Mouse (Mus musculus): Measurements from ENCODE around the gene Klc1. TPM values are rescaled to one million over a fixed set of nuclear protein-coding genes. Genes with fewer than 3 reads are reported as not detected.

Klc1 gene
- polyA plus RNA-seq, 1 experiment from 2014 or later: 504 TPM

DNA sequence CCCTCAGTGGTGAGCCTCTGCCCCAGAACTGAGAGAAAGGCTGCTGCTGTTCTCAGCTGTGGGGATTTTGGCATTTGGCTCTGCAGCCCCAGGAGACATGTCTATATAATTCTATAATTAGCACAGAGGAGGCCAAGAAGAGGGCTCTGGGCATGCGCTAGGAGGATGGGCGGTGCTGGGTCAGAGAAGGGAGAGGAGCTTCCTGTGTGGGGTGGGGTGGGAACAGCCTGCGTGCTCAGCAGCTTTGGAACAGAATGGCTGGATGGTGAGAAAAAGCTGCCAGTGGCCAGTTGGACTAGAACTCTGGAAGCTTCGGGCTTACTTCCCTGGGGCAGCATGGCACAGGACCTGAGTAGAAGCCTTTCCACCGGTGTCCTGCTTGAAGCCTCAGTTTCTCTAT lies 12.6 kb upstream of the Klc1 start:
- Histone ChIP-seq H3K4me3 (no peak overlapping the region), H3K4me1 (0 out of 2 replicates have a peak, but pooled peaks cover 11% of the 10 kb centered on the region), H3K4me2 (replicated peaks) (no peak overlapping the region), H3K36me3 (no peaks in the 10 kb centered on the region), H3K27ac (no peak overlapping the region), H3K27me3 (replicated peaks) (no peaks in the 10 kb centered on the region), H3K9ac (no peak overlapping the region), H3K9me3 (no peaks in the 10 kb centered on the region)
- no peak for ATAC-seq (ENCODE audit: low FRiP score, low read depth)
- 68% methylated on average over 5 of the region's 5 CpGs for WGBS

DNA sequence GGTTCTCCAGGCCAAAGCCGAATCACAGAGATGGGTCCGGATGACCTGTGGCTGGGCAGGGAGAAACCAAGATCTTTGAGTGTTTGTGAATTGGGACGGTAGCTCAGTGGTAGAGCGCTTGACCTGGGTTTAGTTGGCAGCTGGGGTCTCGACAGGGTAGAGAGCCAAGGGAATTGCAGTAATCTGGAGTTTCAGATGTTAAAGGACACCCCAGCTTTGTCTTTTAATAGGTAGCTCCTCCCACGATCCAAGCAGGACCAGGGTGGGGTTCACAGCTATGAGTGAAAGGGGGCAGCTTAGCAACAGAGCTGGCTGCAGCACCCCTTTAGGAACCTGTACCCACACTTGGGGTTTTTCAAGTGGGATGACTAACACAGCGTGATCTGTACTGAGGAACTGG lies 11.2 kb upstream of the Klc1 start:
- Histone ChIP-seq H3K9me3 (no peaks in the 10 kb centered on the region), H3K27me3 (replicated peaks) (no peaks in the 10 kb centered on the region), H3K36me3 (no peaks in the 10 kb centered on the region), H3K27ac (no peak overlapping the region), H3K4me2 (replicated peaks) (no peak overlapping the region), H3K9ac (no peak overlapping the region), H3K4me1 (0 out of 2 replicates have a peak, but pooled peaks cover 11% of the 10 kb centered on the region), H3K4me3 (no peak overlapping the region)
- ATAC-seq (ENCODE audit: low FRiP score, low read depth): no peak
- WGBS: 81% methylated on average over 7 of the region's 7 CpGs

DNA sequence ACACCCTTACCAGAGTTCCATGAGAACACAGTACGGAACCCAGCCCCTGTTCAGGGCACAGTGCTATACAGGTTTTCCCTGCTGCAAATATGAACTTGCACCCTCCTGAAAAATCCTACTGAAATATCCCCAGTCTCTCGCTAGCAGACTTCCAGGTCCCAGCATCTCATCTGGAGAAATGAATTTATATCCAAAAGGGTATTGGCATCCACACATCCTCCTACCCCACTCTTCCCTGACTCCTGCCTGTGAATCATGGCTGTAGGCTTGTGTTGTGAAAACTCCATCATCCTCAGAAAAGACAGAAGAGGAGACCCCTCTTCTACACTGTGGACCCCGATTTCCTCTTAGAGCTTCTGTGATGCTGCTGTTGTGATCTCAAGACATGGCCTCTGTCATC lies 7.9 kb upstream of the Klc1 start:
- Histone ChIP-seq H3K4me2 (replicated peaks) (no peak overlapping the region), H3K4me1 (peaks cover 7% of the 10 kb centered on the region; the same call in 1 of the 2 replicates), H3K9me3 (no peaks in the 10 kb centered on the region), H3K27me3 (replicated peaks) (no peaks in the 10 kb centered on the region), H3K27ac (no peak overlapping the region), H3K9ac (no peak overlapping the region), H3K36me3 (no peaks in the 10 kb centered on the region), H3K4me3 (no peak overlapping the region)
- ATAC-seq (ENCODE audit: low FRiP score, low read depth): no peak
- 97% methylated on average over 3 of the region's 3 CpGs for WGBS

DNA sequence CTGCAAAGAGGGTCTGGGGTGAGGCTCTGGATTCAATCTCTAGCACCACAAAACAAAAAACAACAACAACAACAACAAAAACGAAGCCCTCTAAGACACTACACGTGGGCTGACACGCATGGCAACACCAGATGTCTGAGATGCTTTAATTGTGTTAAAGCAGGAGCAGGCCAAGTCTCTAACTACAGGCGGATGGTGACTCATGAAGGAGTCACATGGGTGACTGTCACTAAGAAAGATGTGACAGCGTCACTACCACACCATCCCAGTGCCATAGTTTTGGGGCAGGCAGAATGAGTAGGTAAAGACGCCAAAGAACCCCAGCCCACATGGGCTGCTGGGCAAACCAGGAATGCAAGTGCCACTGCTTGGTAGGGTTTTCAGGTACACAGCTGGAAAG lies 6.2 kb upstream of the Klc1 start:
- no peaks in the 10 kb centered on the region for H3K36me3 ChIP-seq
- WGBS: 89% methylated on average over 6 of the region's 6 CpGs

DNA sequence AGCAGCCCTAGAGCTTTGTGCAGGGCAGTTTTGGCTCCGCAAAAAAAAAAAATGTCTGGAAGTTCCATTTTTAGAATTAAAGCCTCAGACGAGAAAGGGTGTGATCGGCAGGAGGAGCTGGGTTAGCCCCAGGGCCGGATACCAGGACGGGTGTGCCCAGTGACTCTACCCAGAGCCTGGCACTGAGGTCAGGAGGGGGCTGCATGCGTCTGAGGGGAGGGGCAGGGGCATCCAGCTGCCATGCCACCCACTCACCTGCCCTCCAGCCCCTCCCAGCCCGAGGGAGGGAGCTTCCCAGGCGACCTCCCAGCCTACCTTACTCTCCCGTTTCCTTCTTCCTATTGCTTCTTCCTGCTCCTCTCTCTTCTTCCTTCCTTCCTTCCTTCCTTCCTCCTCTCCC lies 5.3 kb upstream of the Klc1 start:
- H3K9me3 ChIP-seq: no peaks in the 10 kb centered on the region
- H3K4me2 ChIP-seq (replicated peaks): no peak overlapping the region
- peaks cover 10% of the 10 kb centered on the region for H3K4me1 ChIP-seq
- H3K9ac ChIP-seq: no peak overlapping the region
- no peak overlapping the region for H3K27ac ChIP-seq
- no peak for ATAC-seq (ENCODE audit: low FRiP score, low read depth)
- H3K27me3 ChIP-seq (replicated peaks): no peaks in the 10 kb centered on the region
- no peaks in the 10 kb centered on the region for H3K36me3 ChIP-seq
- no peak overlapping the region for H3K4me3 ChIP-seq
- 71% methylated on average over 9 of the region's 9 CpGs for WGBS

More for the DNA sequence above, 6.2 kb upstream of the Klc1 start:
- Histone ChIP-seq H3K9me3 (no peaks in the 10 kb centered on the region), H3K27me3 (replicated peaks) (no peaks in the 10 kb centered on the region), H3K4me2 (replicated peaks) (no peak overlapping the region), H3K4me3 (no peak overlapping the region), H3K9ac (no peak overlapping the region), H3K27ac (no peak overlapping the region), H3K4me1 (peaks cover 1% of the 10 kb centered on the region)
- no peak for ATAC-seq (ENCODE audit: low FRiP score, low read depth)

DNA sequence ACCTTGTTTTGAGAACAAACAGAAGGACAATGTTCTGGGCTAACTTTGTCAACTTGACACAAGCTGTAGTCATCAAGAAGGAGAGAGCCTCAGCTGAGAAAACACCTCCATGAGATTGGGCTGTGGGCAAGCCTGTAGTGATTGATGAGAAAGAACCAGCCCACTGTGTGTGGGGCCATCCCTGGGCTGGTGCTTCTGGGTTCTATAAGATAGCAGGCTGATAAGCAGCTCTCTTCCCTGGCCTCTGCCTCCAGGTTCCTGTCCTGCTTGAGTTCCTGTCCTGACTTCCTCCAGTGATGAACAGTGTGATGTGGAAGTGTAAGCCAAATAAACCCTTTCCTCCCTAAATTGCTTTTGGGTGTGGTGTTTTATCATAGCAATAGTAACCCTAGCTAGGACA lies 3.9 kb upstream of the Klc1 start:
- Histone ChIP-seq H3K4me3 (no peak overlapping the region), H3K9ac (no peak overlapping the region), H3K27ac (no peak overlapping the region), H3K36me3 (no peaks in the 10 kb centered on the region), H3K4me1 (peaks cover 14% of the 10 kb centered on the region), H3K27me3 (replicated peaks) (no peaks in the 10 kb centered on the region), H3K9me3 (no peaks in the 10 kb centered on the region), H3K4me2 (replicated peaks) (no peak overlapping the region)
- no peak for ATAC-seq (ENCODE audit: low FRiP score, low read depth)

DNA sequence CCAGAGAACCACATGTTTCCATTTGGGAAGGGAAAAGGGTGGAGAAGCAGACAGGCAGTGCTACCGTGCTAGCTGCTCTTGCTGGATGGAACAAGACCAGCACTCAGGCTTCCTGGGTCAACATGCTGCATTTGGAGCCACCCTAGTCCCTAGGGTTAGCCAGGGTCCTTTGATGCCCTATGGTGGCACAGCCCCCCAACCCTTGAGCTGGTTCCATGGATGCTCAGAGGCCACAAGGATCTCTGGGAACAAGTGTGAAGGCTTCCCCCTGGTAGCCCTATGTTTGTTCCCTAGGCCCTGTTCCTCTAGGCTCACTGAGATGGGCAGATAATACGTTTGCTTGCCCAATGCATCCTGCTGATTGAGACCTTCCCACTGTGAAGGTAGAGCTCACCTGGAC lies 3.4 kb upstream of the Klc1 start:
- no peaks in the 10 kb centered on the region for H3K9me3 ChIP-seq
- H3K27me3 ChIP-seq (replicated peaks): no peaks in the 10 kb centered on the region
- no peak overlapping the region for H3K9ac ChIP-seq
- no peak overlapping the region for H3K4me3 ChIP-seq
- H3K27ac ChIP-seq: no peak overlapping the region
- peaks cover 19% of the 10 kb centered on the region for H3K4me1 ChIP-seq
- 65% methylated on average over 2 of the region's 2 CpGs for WGBS
- no peak overlapping the region for H3K4me2 ChIP-seq (replicated peaks)
- no peaks in the 10 kb centered on the region for H3K36me3 ChIP-seq
- no peak for ATAC-seq (ENCODE audit: low FRiP score, low read depth)

DNA sequence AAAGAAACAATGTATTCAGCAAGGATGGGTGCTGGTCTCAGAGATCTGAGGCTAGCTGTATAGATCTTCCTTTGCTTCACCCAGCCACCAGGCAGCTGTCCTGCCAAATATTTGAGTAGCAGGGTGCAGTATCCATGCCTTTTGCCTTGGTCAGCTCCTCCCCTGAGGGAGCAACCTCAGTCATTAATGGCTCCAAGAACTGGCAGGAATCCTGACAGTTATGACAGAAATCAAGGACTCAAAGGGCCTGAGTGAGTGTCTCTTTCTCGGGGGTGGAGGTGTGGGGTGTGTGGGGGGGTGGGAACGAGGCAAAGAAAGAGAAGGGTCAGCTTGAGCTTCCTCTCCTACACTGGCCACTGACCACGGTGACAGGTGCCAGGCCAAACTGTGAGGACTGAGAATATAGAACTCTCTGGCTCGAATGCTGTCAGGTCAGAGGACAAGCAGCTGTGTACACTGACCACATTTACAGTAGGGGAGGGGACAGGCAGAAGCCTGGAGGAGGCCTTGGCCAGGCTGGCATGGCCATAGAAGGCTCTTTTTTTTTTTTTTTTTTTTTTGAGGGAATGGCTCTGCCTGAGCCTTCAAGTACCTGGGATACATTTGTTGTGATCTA lies 2.5 kb upstream of the Klc1 start:
- 61% methylated on average over 4 of the region's 4 CpGs for WGBS

DNA sequence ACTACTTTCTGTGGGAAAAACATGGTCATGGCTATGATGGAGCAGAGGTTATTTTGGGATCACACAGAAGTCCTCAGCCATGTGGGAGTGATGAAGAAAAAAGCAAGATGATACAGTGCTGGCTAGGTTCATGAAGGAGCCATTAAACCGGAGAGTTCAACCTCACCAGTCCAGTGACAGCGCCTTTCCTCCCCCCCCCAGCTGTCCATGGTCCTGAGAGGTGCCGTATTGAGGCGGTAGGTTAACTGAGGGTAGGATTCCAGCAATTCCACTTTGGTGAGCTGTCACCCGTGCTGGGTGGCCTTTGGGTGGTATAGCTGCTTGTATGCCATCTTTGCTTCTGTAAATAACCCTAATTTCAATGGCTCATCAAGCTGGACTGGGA lies 2.0 kb upstream of the Klc1 start:
- no peak overlapping the region for H3K27ac ChIP-seq
- H3K9me3 ChIP-seq: no peaks in the 10 kb centered on the region
- no peak overlapping the region for H3K4me2 ChIP-seq (replicated peaks)
- 42% methylated on average over 5 of the region's 5 CpGs for WGBS
- ATAC-seq (ENCODE audit: low FRiP score, low read depth): no peak
- H3K4me1 ChIP-seq: peaks cover 32% of the 10 kb centered on the region
- no peak overlapping the region for H3K4me3 ChIP-seq
- H3K27me3 ChIP-seq (replicated peaks): no peaks in the 10 kb centered on the region
- H3K9ac ChIP-seq: no peak overlapping the region
- no peaks in the 10 kb centered on the region for H3K36me3 ChIP-seq

More for the DNA sequence above, 2.5 kb upstream of the Klc1 start:
- no peak overlapping the region for H3K9ac ChIP-seq
- no peak overlapping the region for H3K4me3 ChIP-seq
- H3K4me2 ChIP-seq (replicated peaks): no peak overlapping the region
- H3K4me1 ChIP-seq: peaks cover 28% of the 10 kb centered on the region
- no peak for ATAC-seq (ENCODE audit: low FRiP score, low read depth)
- H3K27ac ChIP-seq: no peak overlapping the region
- no peaks in the 10 kb centered on the region for H3K36me3 ChIP-seq
- H3K27me3 ChIP-seq (replicated peaks): no peaks in the 10 kb centered on the region
- H3K9me3 ChIP-seq: no peaks in the 10 kb centered on the region

DNA sequence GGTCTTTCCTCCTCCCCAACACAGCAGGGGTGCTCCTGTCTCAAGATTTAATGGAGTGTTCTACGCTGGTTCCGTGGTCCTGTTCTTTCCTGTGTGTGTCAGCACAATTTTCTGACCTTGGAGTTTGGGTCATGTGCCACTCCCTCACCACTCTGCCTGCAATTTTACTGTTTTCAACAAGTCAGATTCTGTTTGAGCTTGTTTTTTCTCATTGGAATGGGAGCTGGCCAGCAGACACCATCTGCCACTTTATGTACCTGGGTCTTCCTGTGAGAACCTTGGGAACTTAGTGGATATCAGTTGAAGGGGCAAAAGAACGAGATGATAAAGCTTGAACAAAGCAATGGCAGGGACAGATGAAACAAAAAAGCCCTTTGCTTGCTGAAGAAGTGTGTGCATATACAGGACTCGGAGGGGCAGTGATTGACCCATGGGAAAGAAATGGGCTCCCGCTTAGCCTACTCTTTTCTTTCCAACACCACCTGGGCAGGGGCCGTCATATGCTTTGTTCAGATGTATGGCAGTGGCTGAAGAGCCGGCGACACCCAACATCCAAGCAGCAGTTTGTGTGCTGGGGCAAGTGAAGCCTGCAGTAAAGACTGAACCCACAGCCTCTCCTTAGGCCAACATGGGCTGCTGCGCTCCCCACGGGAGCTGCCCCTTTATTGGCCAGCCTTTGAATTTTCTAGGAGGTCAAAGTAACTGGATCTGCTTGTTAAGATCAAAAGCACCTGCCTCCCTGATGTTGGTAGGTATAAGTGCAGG lies 906 bp upstream of the Klc1 start:
- no peaks in the 10 kb centered on the region for H3K9me3 ChIP-seq
- H3K9ac ChIP-seq: peak overlapping the region; percentile 97
- peaks cover 38% of the 10 kb centered on the region for H3K4me1 ChIP-seq
- peak overlapping the region; percentile 98 for H3K4me2 ChIP-seq (replicated peaks)
- H3K4me3 ChIP-seq: peak overlapping the region; percentile 94
- ATAC-seq (ENCODE audit: low FRiP score, low read depth): no peak
- peaks cover 3% of the 10 kb centered on the region; the same call in 1 of the 2 replicates for H3K36me3 ChIP-seq
- no peaks in the 10 kb centered on the region for H3K27me3 ChIP-seq (replicated peaks)
- peak overlapping the region; percentile 91 for H3K27ac ChIP-seq
- WGBS: 39% methylated on average over 10 of the region's 10 CpGs

DNA sequence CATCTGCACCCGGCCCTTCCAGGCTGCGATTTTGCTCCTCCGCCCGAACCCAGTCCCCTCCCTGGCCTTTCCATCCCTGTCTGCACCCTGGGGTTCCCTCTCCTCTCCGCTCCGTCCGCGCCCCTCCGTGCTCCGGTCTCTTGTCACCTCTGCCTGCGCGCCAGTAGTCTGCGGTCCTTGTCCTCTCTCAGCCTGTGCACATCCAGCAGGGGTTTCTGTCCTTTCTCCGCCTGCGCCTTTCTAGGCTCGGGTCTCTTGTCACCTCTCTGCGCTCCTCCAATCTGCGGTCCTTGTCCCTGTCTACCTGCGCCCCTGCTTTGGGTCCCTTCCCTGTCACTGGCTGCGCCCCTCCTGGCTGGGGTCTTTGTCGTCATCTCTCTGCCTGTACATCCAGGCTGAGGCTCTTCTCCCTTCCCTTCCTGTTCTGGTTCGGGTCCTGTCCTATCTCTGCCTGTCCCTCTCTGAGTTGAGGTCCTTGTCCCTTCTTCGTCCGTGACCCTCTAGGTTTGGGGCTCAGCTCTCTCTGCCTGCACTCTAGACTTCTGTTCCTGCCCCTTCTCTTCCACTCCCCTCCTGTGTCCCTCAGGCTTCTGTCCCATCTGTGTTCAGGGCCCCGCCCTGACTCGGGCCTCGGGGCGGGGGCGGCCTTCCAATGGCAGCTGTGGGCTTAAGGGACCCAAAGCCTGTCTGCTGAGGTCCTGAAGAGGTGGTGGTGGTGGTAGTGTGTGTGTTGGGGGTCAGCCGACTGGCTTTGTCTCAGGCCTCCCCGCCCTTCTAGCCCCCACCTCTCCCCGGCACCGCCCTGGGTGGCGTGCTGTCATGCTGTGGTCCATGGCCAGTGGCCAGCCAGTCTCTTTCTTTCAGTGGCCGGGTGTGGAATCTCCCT lies 770 bp downstream of the Klc1 start:
- Histone ChIP-seq H3K9ac (peak overlapping the region; percentile 97), H3K4me1 (peaks cover 38% of the 10 kb centered on the region), H3K27me3 (replicated peaks) (no peaks in the 10 kb centered on the region), H3K9me3 (no peaks in the 10 kb centered on the region), H3K4me3 (peak overlapping the region; percentile 94), H3K4me2 (replicated peaks) (peak overlapping the region; percentile 98), H3K36me3 (peaks cover 10% of the 10 kb centered on the region; the same call in 1 of the 2 replicates), H3K27ac (peak overlapping the region; percentile 91)
- whole genome bisulfite sequencing: under 1% methylated on average over 35 of the region's 35 CpGs
- peak; percentile 63 for ATAC-seq (ENCODE audit: low FRiP score, low read depth)

DNA sequence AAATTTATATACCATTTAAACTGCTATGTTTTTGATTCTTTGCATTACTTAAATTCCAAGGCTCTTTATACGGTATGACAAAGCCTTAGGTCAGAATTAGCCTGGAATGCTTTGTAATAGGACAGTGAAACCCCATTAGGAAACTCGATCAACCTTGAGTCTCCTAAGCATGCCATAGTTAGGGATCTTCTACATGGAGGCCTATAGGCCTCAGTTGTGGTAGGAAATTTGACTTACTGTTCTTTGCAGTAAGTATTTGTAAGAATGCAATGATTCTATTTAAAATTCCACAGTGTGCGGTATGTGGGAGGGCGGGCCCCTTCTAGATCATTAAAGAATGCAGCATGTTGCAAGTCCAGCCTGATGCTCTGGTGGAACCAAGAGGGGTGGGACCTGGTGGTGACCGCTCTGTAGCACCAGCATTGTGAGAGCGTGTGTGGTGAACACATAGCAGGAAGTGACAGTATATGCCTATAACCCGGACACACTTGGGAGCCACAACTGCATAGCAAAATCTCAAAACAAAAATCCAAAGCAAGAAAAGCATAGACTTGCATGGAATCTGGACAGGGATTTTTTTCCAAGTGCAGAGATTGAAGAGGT lies 1.8 kb downstream of the Klc1 start:
- Histone ChIP-seq H3K4me1 (peaks cover 38% of the 10 kb centered on the region), H3K27me3 (replicated peaks) (no peaks in the 10 kb centered on the region), H3K4me3 (peak overlapping the region; percentile 94), H3K9ac (peak overlapping the region; percentile 97), H3K9me3 (no peaks in the 10 kb centered on the region), H3K27ac (no peak overlapping the region), H3K36me3 (peaks cover 10% of the 10 kb centered on the region; the same call in 1 of the 2 replicates), H3K4me2 (replicated peaks) (peak overlapping the region; percentile 98)
- ATAC-seq (ENCODE audit: low FRiP score, low read depth): no peak
- WGBS: 81% methylated on average over 7 of the region's 7 CpGs
